Mouse (Mus musculus) thymus, adult 2 months (tissue): Measurements from ENCODE around the gene Cenpt.

Experiments used
- CTCF ChIP-seq: fragments of 200-500 bp; IDR thresholded peaks from 2 replicates; pipeline ENCODE4 v1.5.1; 2012; ENCODE audit warnings: mild to moderate bottlenecking, control low read depth, low read length, moderate library complexity, borderline replicate concordance; ENCODE audit not compliant: control insufficient read depth, poor library complexity, insufficient read depth; ENCODE audit errors: extremely low read depth
- POLR2A ChIP-seq: fragments of 200-500 bp; IDR thresholded peaks from 2 replicates; pipeline ENCODE4 v1.6.1; 2012; ENCODE audit warnings: mild to moderate bottlenecking, low read length, control low read depth, moderate library complexity; ENCODE audit not compliant: control insufficient read depth, poor library complexity, insufficient read depth; ENCODE audit errors: extremely low read depth

- TF ChIP-seq CTCF (peak; percentile 55; the same call in 1 of the 2 replicates), POLR2A (peak; percentile 88)
These were observed 47.3 kb upstream of the Cenpt start, which contains the start of gene Pskh1 for GRCm38 (mm10) chr8:105900180-105900940.
